Mouse (Mus musculus) midbrain, embryonic 16.5 days (tissue): ENCODE measurements around the gene Tex19.1. TPM values are rescaled to one million over a fixed set of nuclear protein-coding genes. Genes with fewer than 3 reads are reported as not detected.

ENCODE experiments used
- ATAC-seq: fragments of 200-750 bp; cut with Nextera tagmentation; 2 replicates; pipeline ENCODE4 v1.8.0; 2017; ENCODE audit warnings: moderate TSS enrichment
- H3K27ac ChIP-seq: fragments of 300-500 bp; sonication (generic); 2 replicates; pipeline ENCODE4 v1.5.1; 2014; ENCODE audit warnings: mild to moderate bottlenecking, low read length, mixed read lengths
- H3K27me3 ChIP-seq: fragments of 300-500 bp; sonication (generic); 2 replicates; pipeline ENCODE4 v1.6.1; 2014; ENCODE audit warnings: low read depth, low read length, mixed read lengths; ENCODE audit not compliant: control insufficient read depth, insufficient read depth
- H3K36me3 ChIP-seq: fragments of 300-500 bp; sonication (generic); 2 replicates; pipeline ENCODE4 v1.6.1; 2014; ENCODE audit warnings: mild to moderate bottlenecking, low read length, moderate library complexity, mixed read lengths; ENCODE audit not compliant: control insufficient read depth, insufficient read depth
- H3K4me1 ChIP-seq: fragments of 300-500 bp; sonication (generic); 2 replicates; pipeline ENCODE4 v1.6.1; 2014; ENCODE audit warnings: mild to moderate bottlenecking, low read length, mixed read lengths; ENCODE audit not compliant: control insufficient read depth, insufficient read depth
- H3K4me2 ChIP-seq: fragments of 300-500 bp; sonication (generic); 2 replicates; pipeline ENCODE4 v1.6.1; 2014; ENCODE audit warnings: mild to moderate bottlenecking, low read length, mixed read lengths
- H3K4me3 ChIP-seq: fragments of 300-500 bp; sonication (generic); 2 replicates; pipeline ENCODE4 v1.5.1; 2014; ENCODE audit warnings: low read depth, mild to moderate bottlenecking, low read length, moderate library complexity, mixed read lengths
- H3K9ac ChIP-seq: fragments of 300-500 bp; sonication (generic); 2 replicates; pipeline ENCODE4 v1.6.1; 2014; ENCODE audit warnings: low read depth, low read length, mixed read lengths
- H3K9me3 ChIP-seq: fragments of 300-500 bp; sonication (generic); replicated peaks from 2 replicates; pipeline ENCODE4 v1.6.1; 2014; ENCODE audit warnings: mild to moderate bottlenecking, low read length, mixed read lengths; ENCODE audit not compliant: control insufficient read depth, poor library complexity, severe bottlenecking
- WGBS: fragments of 180-500 bp; shearing (Covaris S2); extraction: QIAGEN DNeasy Blood & Tissue Kit; methylation state at CpG from one replicate; pipeline ENCODE4 v1.1.7; 2014; 5-methylcytosine and 5-hydroxymethylcytosine counted together
- polyA plus RNA-seq: library from polyadenylated mRNA; unstranded; fragments of >200 nt; fragmentation: Nextera tagmentation; extraction: Ambion mirVana; gene quantifications from 2 replicates; pipeline ENCODE4 v1.2.1, GENCODE M21; 2015

Gene Tex19.1
- polyA plus RNA-seq, 1 experiment from 2014 or later, result not detected

DNA sequence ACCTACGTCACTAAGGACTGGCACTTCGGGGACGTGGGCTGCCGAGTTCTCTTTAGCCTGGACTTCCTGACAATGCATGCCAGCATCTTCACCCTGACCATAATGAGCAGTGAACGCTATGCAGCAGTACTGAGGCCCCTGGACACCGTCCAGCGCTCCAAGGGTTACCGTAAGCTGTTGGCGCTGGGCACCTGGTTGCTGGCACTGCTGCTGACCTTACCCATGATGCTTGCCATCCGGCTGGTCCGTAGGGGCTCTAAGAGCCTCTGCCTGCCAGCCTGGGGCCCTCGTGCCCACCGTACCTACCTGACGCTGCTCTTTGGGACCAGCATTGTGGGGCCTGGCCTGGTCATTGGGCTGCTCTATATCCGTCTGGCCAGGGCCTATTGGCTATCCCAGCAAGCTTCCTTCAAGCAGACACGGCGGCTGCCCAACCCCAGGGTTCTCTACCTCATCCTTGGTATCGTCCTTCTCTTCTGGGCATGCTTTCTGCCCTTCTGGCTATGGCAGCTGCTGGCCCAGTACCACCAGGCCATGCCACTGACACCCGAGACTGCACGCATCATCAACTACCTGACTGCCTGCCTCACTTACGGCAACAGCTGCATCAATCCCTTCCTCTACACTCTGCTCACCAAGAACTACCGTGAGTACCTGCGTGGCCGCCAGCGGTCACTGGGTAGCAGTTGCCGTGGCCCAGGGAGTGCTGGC, 14.8 kb downstream of the Tex19.1 start:
- Histone ChIP-seq H3K4me2 (no peak overlapping the region), H3K4me1 (peaks cover 4% of the 10 kb centered on the region; the same call in 1 of the 2 replicates), H3K9ac (no peak overlapping the region), H3K27ac (no peak overlapping the region), H3K27me3 (peaks cover 10% of the 10 kb centered on the region), H3K9me3 (no peaks in the 10 kb centered on the region), H3K36me3 (no peaks in the 10 kb centered on the region), H3K4me3 (no peak overlapping the region)
- no peak for ATAC-seq
- WGBS, result 93% methylated on average over 26 of the region's 26 CpGs

DNA sequence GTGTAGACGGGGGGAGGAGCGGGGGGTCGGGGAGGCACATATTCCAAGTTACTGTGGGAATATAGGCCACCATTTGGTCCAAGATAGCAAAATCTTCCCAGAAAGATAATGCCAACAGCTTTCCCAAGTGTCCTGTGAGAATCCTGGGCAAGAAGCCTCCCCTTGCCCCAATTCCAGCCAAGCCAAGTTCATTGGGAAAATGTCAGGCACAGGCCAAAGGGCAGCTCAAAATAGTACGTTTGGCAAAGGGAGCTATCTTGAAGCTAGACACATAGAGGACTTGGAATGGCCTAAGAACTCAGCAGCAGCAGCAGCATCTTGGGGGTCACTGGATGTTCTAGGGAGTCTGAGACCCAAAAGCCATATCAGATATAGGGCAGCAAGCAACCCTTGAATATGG, 17.8 kb downstream of the Tex19.1 start:
- H3K9ac ChIP-seq, result no peak overlapping the region
- ATAC-seq, result no peak
- H3K36me3 ChIP-seq, result no peaks in the 10 kb centered on the region
- 85% methylated on average over 4 of the region's 4 CpGs for WGBS
- no peak overlapping the region for H3K27ac ChIP-seq
- H3K27me3 ChIP-seq, result no peaks in the 10 kb centered on the region
- no peak overlapping the region for H3K4me3 ChIP-seq
- no peaks in the 10 kb centered on the region for H3K9me3 ChIP-seq
- H3K4me2 ChIP-seq, result no peak overlapping the region
- H3K4me1 ChIP-seq, result no peaks in the 10 kb centered on the region

DNA sequence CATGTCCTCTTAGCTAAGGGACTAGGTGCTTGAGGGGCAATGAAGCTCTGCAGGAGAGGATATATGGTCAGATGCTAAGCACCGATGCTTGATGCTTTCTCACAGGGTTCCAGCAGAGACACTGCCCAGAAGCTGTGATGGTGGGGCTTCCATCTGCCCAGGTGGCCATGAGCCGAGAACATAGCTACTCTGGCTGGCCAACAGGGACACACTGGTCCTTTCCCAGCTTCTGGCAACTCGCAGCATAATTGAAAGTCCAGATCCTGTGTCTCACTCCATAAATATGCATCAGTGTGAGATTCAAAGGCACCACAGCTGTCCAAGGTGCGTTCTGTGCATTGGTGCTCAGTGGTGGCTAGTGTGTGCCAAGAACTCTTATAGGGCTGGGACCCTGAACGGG, 27.3 kb downstream of the Tex19.1 start:
- Histone ChIP-seq H3K9me3 (no peaks in the 10 kb centered on the region), H3K4me2 (no peak overlapping the region), H3K4me3 (no peak overlapping the region), H3K27ac (no peak overlapping the region), H3K9ac (no peak overlapping the region), H3K27me3 (no peaks in the 10 kb centered on the region), H3K4me1 (peaks cover 7% of the 10 kb centered on the region; the same call in 1 of the 2 replicates), H3K36me3 (no peaks in the 10 kb centered on the region)
- no peak for ATAC-seq
- WGBS, result 57% methylated on average over 5 of the region's 5 CpGs

DNA sequence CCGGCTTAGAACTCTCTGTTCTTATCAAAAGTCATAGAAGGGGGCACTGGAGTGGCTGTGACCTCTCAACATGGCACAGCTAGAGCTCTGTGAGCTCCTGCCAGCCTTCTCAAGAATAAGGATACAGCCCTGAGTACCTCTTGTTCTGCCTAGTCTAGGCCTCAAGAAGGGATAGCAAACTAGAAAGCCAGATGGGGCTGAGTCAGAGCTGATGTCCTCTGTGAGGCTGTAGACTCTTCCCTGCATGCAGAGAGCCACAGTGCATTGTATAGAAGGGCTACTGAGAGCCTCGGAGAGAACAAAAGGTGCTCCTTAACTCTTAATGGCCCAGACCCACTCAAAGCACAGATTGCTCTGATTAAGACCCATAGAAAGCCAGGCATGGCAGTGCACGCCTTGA, 28.3 kb downstream of the Tex19.1 start:
- no peak overlapping the region for H3K4me3 ChIP-seq
- H3K4me2 ChIP-seq, result no peak overlapping the region
- ATAC-seq, result no peak
- H3K4me1 ChIP-seq, result peaks cover 7% of the 10 kb centered on the region; the same call in 1 of the 2 replicates
- no peaks in the 10 kb centered on the region for H3K27me3 ChIP-seq
- H3K9ac ChIP-seq, result no peak overlapping the region
- WGBS, result 43% methylated on average over 3 of the region's 3 CpGs
- no peak overlapping the region; the same call in 1 of the 2 replicates for H3K27ac ChIP-seq
- H3K36me3 ChIP-seq, result no peaks in the 10 kb centered on the region
- H3K9me3 ChIP-seq, result no peaks in the 10 kb centered on the region

DNA sequence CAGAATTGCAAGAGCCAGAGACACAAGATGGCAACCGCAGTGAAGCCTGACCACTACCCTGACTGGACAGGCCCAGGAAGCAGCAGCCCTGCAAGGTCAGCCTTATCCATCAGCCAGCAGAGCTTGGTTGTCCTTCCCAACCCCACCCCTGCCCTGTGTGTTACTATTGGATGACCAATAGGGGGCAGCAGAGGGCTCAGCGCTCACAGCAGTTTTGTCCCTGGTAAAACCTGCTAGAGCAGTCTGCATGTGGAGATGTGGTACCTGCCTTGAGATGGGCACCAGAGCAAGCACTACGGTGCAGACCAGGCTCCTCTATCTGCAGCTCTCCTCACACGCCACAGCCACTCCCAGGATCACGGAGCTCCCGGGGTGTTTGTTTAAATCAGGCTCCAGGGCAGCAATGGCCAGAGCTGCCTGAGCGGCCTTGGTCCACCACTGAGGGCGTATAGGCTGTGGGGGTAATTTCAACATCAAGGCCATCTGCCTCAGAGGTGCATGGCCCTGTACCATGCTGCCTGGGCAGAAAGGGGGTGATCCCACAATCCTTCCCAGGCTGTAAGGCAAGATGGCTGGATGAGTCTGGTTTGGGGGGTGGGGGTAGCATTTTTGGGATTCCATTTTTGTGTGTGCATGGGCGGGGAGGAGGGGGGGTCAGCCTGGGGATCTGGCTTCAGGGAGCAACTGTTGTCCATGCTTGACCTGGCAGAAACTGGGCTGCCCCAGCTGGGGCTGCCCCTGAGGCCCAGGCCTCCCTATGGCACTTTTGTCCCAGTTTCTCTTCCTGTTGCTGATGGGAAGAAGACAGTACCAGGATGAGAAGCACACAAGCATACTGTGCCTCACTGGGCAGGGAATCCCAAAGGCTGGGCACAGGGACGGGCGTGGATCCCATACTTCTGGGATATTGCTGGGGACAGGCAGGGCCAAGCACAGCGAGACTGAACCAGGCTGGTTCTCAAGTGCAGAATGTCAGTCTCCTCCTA, 30.6 kb downstream of the Tex19.1 start:
- no peaks in the 10 kb centered on the region for H3K27me3 ChIP-seq
- ATAC-seq, result no peak
- H3K4me2 ChIP-seq, result no peak overlapping the region
- no peak overlapping the region for H3K27ac ChIP-seq
- no peak overlapping the region for H3K4me3 ChIP-seq
- 54% methylated on average over 12 of the region's 12 CpGs for WGBS
- H3K4me1 ChIP-seq, result peaks cover 7% of the 10 kb centered on the region; the same call in 1 of the 2 replicates
- H3K9me3 ChIP-seq, result no peaks in the 10 kb centered on the region
- H3K9ac ChIP-seq, result no peak overlapping the region
- no peaks in the 10 kb centered on the region for H3K36me3 ChIP-seq

DNA sequence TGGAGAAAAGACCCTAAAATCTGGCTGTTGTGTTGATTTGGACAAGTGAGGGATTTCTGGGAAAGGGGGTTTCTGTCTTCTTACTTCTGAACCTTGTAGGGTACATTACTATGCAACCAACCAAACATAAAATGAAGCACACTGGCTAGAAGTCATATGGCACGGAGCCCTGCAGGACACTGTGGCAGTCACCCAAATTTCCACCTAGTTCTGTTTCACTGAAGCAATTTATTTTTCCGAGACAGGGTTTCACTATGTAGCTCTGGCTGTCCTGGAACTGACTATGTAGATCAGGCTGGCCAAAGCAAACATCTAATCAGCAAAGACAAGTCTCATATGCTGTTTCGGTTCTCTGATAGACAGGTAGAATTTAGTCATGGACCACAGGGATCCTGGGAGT, 43.7 kb downstream of the Tex19.1 start:
- Histone ChIP-seq H3K4me1 (no peaks in the 10 kb centered on the region), H3K9me3 (no peaks in the 10 kb centered on the region), H3K27me3 (no peaks in the 10 kb centered on the region), H3K36me3 (0 out of 2 replicates have a peak, but pooled peaks cover 2% of the 10 kb centered on the region), H3K27ac (no peak overlapping the region), H3K4me2 (no peak overlapping the region), H3K4me3 (no peak overlapping the region), H3K9ac (no peak overlapping the region)
- WGBS, result 89% methylated on average over 3 of the region's 3 CpGs
- ATAC-seq, result no peak

DNA sequence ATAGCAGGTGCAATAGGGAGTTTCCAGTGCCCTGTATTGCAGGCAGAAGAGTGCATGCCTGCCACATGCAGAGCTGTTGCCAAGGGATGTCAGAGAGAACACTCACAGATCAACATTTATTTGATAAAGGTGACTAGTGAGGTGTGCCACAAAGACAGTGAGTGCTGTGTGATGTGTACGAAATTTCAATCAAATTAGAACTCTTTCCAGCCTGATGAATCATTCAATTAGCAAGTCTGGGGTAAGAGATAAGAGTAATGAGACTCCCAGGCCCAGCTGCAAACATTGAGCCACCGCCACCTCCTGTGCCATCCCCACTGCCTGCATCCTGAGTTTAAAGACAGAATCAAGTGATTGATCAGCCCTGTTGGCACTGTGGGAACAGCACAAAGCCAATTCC, 46.8 kb downstream of the Tex19.1 start:
- no peak for ATAC-seq
- 76% methylated on average over 2 of the region's 2 CpGs for WGBS
- Histone ChIP-seq H3K27ac (no peak overlapping the region), H3K4me2 (no peak overlapping the region), H3K36me3 (peaks cover 8% of the 10 kb centered on the region; the same call in 1 of the 2 replicates), H3K9ac (no peak overlapping the region), H3K4me3 (no peak overlapping the region), H3K27me3 (no peaks in the 10 kb centered on the region), H3K4me1 (no peaks in the 10 kb centered on the region), H3K9me3 (no peaks in the 10 kb centered on the region)

DNA sequence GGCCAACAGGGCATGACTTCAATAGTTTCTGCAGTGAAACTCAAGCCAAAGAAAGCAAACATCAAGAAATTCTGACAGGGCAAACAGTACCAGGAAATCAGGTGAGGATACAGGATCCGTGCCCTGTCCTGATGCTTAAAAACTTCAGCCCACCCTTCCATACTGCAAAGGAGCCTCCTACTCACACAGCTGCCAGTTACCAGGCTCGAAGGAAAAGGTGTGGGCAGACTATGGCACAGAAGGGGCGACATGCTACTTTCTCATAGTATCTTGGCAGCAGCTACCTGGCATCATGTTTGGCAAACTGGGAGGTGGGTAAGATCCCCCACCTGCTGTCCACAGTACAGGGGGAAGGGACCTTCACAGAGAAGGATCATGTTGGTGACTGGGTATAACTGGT, 47.5 kb downstream of the Tex19.1 start:
- 84% methylated on average over 3 of the region's 3 CpGs for WGBS
- Histone ChIP-seq H3K4me3 (no peak overlapping the region), H3K9ac (no peak overlapping the region), H3K9me3 (no peaks in the 10 kb centered on the region), H3K36me3 (peaks cover 8% of the 10 kb centered on the region; the same call in 1 of the 2 replicates), H3K27ac (no peak overlapping the region), H3K27me3 (no peaks in the 10 kb centered on the region), H3K4me1 (no peaks in the 10 kb centered on the region), H3K4me2 (no peak overlapping the region)
- no peak for ATAC-seq
